Mouse (Mus musculus): ENCODE data around the gene Ftsj3. TPM values are rescaled to one million over a fixed set of nuclear protein-coding genes. Genes with fewer than 3 reads are reported as not detected.
A peak's percentile ranks its signal among the peaks of the same experiment; 100 is the strongest.

The Ftsj3 gene
- 14.1 and 15.6 TPM in 2 replicates for polyA plus RNA-seq (2012; ENCODE audit: insufficient read depth, insufficient read length, missing spikeins)

- H3K27ac ChIP-seq (replicated peaks; ENCODE audit: low read depth, low read length), result peak within 1 kb of the TSS; percentile 73
- no peaks in the 10 kb centered on the region for H3K4me1 ChIP-seq (ENCODE audit: control insufficient read depth, insufficient read depth, insufficient read length, low read length)
Measured at GRCm38 (mm10) chr11:106255685-106256451, at the start of gene Ftsj3, which contains the start of gene Psmc5. Gene Ftsj3 (minus strand): TSS chr11:106256079. Gene Psmc5 (plus strand): TSS chr11:106256154.

GRCm38 (mm10) chr11:106305348-106306064 lies 49.6 kb upstream of the Ftsj3 start:
- no peaks in the 10 kb centered on the region for H3K4me1 ChIP-seq (ENCODE audit: control insufficient read depth, insufficient read depth, insufficient read length, low read length)
- no peak overlapping the region for H3K27ac ChIP-seq (replicated peaks; ENCODE audit: low read depth, low read length)
- no peak overlapping the region for H3K4me3 ChIP-seq (ENCODE audit: insufficient read depth, low read depth, low read length)

More at GRCm38 (mm10) chr11:106255685-106256451, at the start of gene Ftsj3, which contains the start of gene Psmc5:
- peak within 1 kb of the TSS; percentile 69 for H3K4me3 ChIP-seq (ENCODE audit: insufficient read depth, low read depth, low read length)

- no peak overlapping the region for H3K27ac ChIP-seq (replicated peaks; ENCODE audit: low read depth, low read length)
- no peak overlapping the region for H3K4me3 ChIP-seq (ENCODE audit: insufficient read depth, low read depth, low read length)
- H3K4me1 ChIP-seq (ENCODE audit: control insufficient read depth, insufficient read depth, insufficient read length, low read length), result no peaks in the 10 kb centered on the region
Measured at GRCm38 (mm10) chr11:106302634-106303033, 46.8 kb upstream of the Ftsj3 start.

- Histone ChIP-seq H3K4me1 (ENCODE audit: control insufficient read depth, insufficient read depth, insufficient read length, low read length) (no peaks in the 10 kb centered on the region), H3K27ac (replicated peaks; ENCODE audit: low read depth, low read length) (no peak within 1 kb of the TSS), H3K4me3 (ENCODE audit: insufficient read depth, low read depth, low read length) (no peak within 1 kb of the TSS)
Measured at GRCm38 (mm10) chr11:106301765-106302164, 45.9 kb upstream of the Ftsj3 start, which contains the start of gene Gh. Gene Gh (minus strand): TSS chr11:106301865.

- no peak overlapping the region for H3K4me3 ChIP-seq (ENCODE audit: insufficient read depth, low read depth, low read length)
- no peaks in the 10 kb centered on the region for H3K4me1 ChIP-seq (ENCODE audit: control insufficient read depth, insufficient read depth, insufficient read length, low read length)
- no peak overlapping the region for H3K27ac ChIP-seq (replicated peaks; ENCODE audit: low read depth, low read length)
Measured at GRCm38 (mm10) chr11:106291861-106292260, 36.0 kb upstream of the Ftsj3 start.

GRCm38 (mm10) chr11:106290376-106290775 lies 34.5 kb upstream of the Ftsj3 start:
- no peak overlapping the region for H3K4me3 ChIP-seq (ENCODE audit: insufficient read depth, low read depth, low read length)
- no peaks in the 10 kb centered on the region for H3K4me1 ChIP-seq (ENCODE audit: control insufficient read depth, insufficient read depth, insufficient read length, low read length)
- H3K27ac ChIP-seq (replicated peaks; ENCODE audit: low read depth, low read length), result no peak overlapping the region

GRCm38 (mm10) chr11:106289369-106289768 lies 33.5 kb upstream of the Ftsj3 start:
- H3K27ac ChIP-seq (replicated peaks; ENCODE audit: low read depth, low read length), result no peak overlapping the region
- H3K4me3 ChIP-seq (ENCODE audit: insufficient read depth, low read depth, low read length), result no peak overlapping the region
- H3K4me1 ChIP-seq (ENCODE audit: control insufficient read depth, insufficient read depth, insufficient read length, low read length), result no peaks in the 10 kb centered on the region

- no peaks in the 10 kb centered on the region for H3K4me1 ChIP-seq (ENCODE audit: control insufficient read depth, insufficient read depth, insufficient read length, low read length)
- H3K27ac ChIP-seq (replicated peaks; ENCODE audit: low read depth, low read length), result no peak overlapping the region
- no peak overlapping the region for H3K4me3 ChIP-seq (ENCODE audit: insufficient read depth, low read depth, low read length)
Measured at GRCm38 (mm10) chr11:106286987-106287386, 31.1 kb upstream of the Ftsj3 start.

- Histone ChIP-seq H3K4me3 (ENCODE audit: insufficient read depth, low read depth, low read length) (no peak overlapping the region), H3K4me1 (ENCODE audit: control insufficient read depth, insufficient read depth, insufficient read length, low read length) (no peaks in the 10 kb centered on the region), H3K27ac (replicated peaks; ENCODE audit: low read depth, low read length) (no peak overlapping the region)
Measured at GRCm38 (mm10) chr11:106286206-106286605, 30.3 kb upstream of the Ftsj3 start.

- no peaks in the 10 kb centered on the region for H3K4me1 ChIP-seq (ENCODE audit: control insufficient read depth, insufficient read depth, insufficient read length, low read length)
- no peak overlapping the region for H3K4me3 ChIP-seq (ENCODE audit: insufficient read depth, low read depth, low read length)
- no peak overlapping the region for H3K27ac ChIP-seq (replicated peaks; ENCODE audit: low read depth, low read length)
Measured at GRCm38 (mm10) chr11:106284126-106284525, 28.2 kb upstream of the Ftsj3 start.

- H3K4me3 ChIP-seq (ENCODE audit: insufficient read depth, low read depth, low read length), result no peak overlapping the region
- no peak overlapping the region for H3K27ac ChIP-seq (replicated peaks; ENCODE audit: low read depth, low read length)
- H3K4me1 ChIP-seq (ENCODE audit: control insufficient read depth, insufficient read depth, insufficient read length, low read length), result no peaks in the 10 kb centered on the region
Measured at GRCm38 (mm10) chr11:106283371-106283770, 27.5 kb upstream of the Ftsj3 start.

- Histone ChIP-seq H3K4me3 (ENCODE audit: insufficient read depth, low read depth, low read length) (no peak overlapping the region), H3K4me1 (ENCODE audit: control insufficient read depth, insufficient read depth, insufficient read length, low read length) (no peaks in the 10 kb centered on the region), H3K27ac (replicated peaks; ENCODE audit: low read depth, low read length) (no peak overlapping the region)
Measured at GRCm38 (mm10) chr11:106282452-106282851, 26.6 kb upstream of the Ftsj3 start.

- Histone ChIP-seq H3K4me3 (ENCODE audit: insufficient read depth, low read depth, low read length) (no peak within 1 kb of the TSS; the same call in 1 of the 2 replicates), H3K27ac (replicated peaks; ENCODE audit: low read depth, low read length) (no peak within 1 kb of the TSS), H3K4me1 (ENCODE audit: control insufficient read depth, insufficient read depth, insufficient read length, low read length) (peaks cover 2% of the 10 kb centered on the region)
Measured at GRCm38 (mm10) chr11:106276454-106276853, 20.6 kb upstream of the Ftsj3 start, which contains the start of gene Tcam1. Gene Tcam1 (plus strand): TSS chr11:106276672.

GRCm38 (mm10) chr11:106274971-106275411 lies 19.1 kb upstream of the Ftsj3 start:
- Histone ChIP-seq H3K4me1 (ENCODE audit: control insufficient read depth, insufficient read depth, insufficient read length, low read length) (peaks cover 12% of the 10 kb centered on the region), H3K27ac (replicated peaks; ENCODE audit: low read depth, low read length) (no peak overlapping the region), H3K4me3 (ENCODE audit: insufficient read depth, low read depth, low read length) (no peak overlapping the region)

- H3K4me1 ChIP-seq (ENCODE audit: control insufficient read depth, insufficient read depth, insufficient read length, low read length), result peaks cover 15% of the 10 kb centered on the region
- H3K27ac ChIP-seq (replicated peaks; ENCODE audit: low read depth, low read length), result no peak overlapping the region
- no peak overlapping the region for H3K4me3 ChIP-seq (ENCODE audit: insufficient read depth, low read depth, low read length)
Measured at GRCm38 (mm10) chr11:106274374-106274773, 18.5 kb upstream of the Ftsj3 start.

All from brown adipose tissue, adult 24 weeks (tissue).